Mouse (Mus musculus) hindbrain, embryonic 12.5 days (tissue): ENCODE results near the gene Usp36. TPM values are rescaled to one million over a fixed set of nuclear protein-coding genes. Genes with fewer than 3 reads are reported as not detected.

Experiments
- ATAC-seq: fragments of 200-750 bp; cut with Nextera tagmentation; 2 replicates; pipeline ENCODE4 v1.8.0; 2017; ENCODE audit warnings: moderate TSS enrichment; ENCODE audit not compliant: low FRiP score
- H3K27ac ChIP-seq: fragments of 300-500 bp; sonication (generic); 2 replicates; pipeline ENCODE4 v1.5.1; 2016; ENCODE audit warnings: mild to moderate bottlenecking
- H3K27me3 ChIP-seq: fragments of 300-500 bp; sonication (generic); 2 replicates; pipeline ENCODE4 v1.6.1; 2016; ENCODE audit warnings: mild to moderate bottlenecking
- H3K36me3 ChIP-seq: fragments of 300-500 bp; sonication (generic); 2 replicates; pipeline ENCODE4 v1.6.1; 2016; ENCODE audit warnings: mild to moderate bottlenecking
- H3K4me1 ChIP-seq: fragments of 300-500 bp; sonication (generic); 2 replicates; pipeline ENCODE4 v1.6.1; 2016
- H3K4me2 ChIP-seq: fragments of 300-500 bp; sonication (generic); replicated peaks from 2 replicates; pipeline ENCODE4 v1.6.1; 2016; ENCODE audit warnings: mild to moderate bottlenecking
- H3K4me3 ChIP-seq: fragments of 300-500 bp; sonication (generic); 2 replicates; pipeline ENCODE4 v1.5.1; 2016; ENCODE audit warnings: mild to moderate bottlenecking
- H3K9ac ChIP-seq: fragments of 300-500 bp; sonication (generic); 2 replicates; pipeline ENCODE4 v1.6.1; 2016; ENCODE audit warnings: mild to moderate bottlenecking, moderate library complexity
- H3K9me3 ChIP-seq: fragments of 300-500 bp; sonication (generic); replicated peaks from 2 replicates; pipeline ENCODE4 v1.6.1; 2016; ENCODE audit warnings: mild to moderate bottlenecking
- WGBS: fragments of 180-500 bp; shearing (Covaris S2); methylation state at CpG from one replicate; pipeline ENCODE4 v1.1.7; 2016; 5-methylcytosine and 5-hydroxymethylcytosine counted together
- polyA plus RNA-seq: library from polyadenylated mRNA; unstranded; fragments of >200 nt; fragmentation: Nextera tagmentation; extraction: Ambion mirVana; gene quantifications from 2 replicates; pipeline ENCODE4 v1.2.1, GENCODE M21; 2016

Usp36 gene
- polyA plus RNA-seq, 1 experiment from 2014 or later, result 19.9 TPM

DNA sequence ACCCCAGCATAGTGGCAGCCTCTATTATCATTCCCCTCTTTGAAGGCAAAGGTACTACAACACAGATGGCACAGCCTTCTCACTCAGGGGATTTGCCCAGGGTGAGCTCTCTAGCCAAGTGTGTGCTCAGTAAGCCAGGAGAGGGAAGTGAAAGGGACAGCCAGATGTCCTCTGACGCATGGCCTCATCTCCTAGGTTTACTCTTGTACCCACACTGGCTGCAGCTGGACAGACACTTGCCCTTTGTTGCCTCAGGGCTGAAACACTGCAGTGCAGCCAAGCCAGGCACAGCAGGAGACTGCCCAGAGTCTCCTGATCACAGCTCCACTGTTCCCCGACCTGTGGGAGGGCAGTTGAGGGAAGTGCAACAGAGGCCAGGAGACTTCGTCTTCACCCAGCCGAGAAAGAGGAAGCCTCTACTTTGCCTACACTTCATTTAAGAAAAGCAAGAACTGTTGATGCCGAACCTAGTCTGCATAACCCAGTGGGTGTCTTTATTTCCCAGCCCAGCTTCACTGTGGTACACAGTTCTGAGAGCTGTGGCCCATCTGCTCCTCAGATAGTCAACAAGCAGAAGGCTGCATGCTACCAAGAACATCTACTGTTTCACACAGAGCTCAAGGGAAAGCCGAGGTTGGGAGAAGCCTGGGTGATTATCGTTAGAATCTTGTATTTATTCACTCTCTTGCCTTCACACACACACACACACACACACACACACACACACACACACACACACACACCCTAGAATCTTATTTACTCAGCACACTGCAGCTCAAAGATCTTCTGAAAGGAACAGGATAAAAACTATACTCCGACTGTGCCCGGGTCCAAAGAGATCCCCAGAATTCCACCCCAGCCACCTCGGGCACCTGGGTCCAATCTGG lies 78.1 kb downstream of the Usp36 start:
- H3K4me1 ChIP-seq, result peaks cover 59% of the 10 kb centered on the region
- 47% methylated on average over 10 of the region's 10 CpGs for WGBS

GRCm38 (mm10) chr11:118210962-118211361 lies 79.1 kb downstream of the Usp36 start:
- no peak overlapping the region for H3K9ac ChIP-seq
- H3K4me2 ChIP-seq, result no peak overlapping the region
- peaks cover 59% of the 10 kb centered on the region for H3K4me1 ChIP-seq
- H3K27me3 ChIP-seq, result no peaks in the 10 kb centered on the region
- H3K36me3 ChIP-seq, result no peaks in the 10 kb centered on the region
- no peak for ATAC-seq
- H3K27ac ChIP-seq, result no peak overlapping the region
- H3K9me3 ChIP-seq, result no peaks in the 10 kb centered on the region
- H3K4me3 ChIP-seq, result no peak overlapping the region
- WGBS, result 86% methylated on average over 5 of the region's 5 CpGs

More for the DNA sequence above, 78.1 kb downstream of the Usp36 start:
- H3K4me2 ChIP-seq, result no peak overlapping the region
- no peaks in the 10 kb centered on the region for H3K36me3 ChIP-seq
- H3K9ac ChIP-seq, result no peak overlapping the region
- H3K4me3 ChIP-seq, result no peak overlapping the region
- H3K27me3 ChIP-seq, result no peaks in the 10 kb centered on the region
- H3K9me3 ChIP-seq, result no peaks in the 10 kb centered on the region
- ATAC-seq, result no peak
- 0 out of 2 replicates have a peak overlapping the region, but pooled peaks have one; percentile 30 for H3K27ac ChIP-seq

- WGBS, result 78% methylated on average over 4 of the region's 4 CpGs
- Histone ChIP-seq H3K4me1 (peaks cover 59% of the 10 kb centered on the region), H3K27ac (no peak overlapping the region), H3K4me2 (no peak overlapping the region), H3K36me3 (no peaks in the 10 kb centered on the region), H3K9ac (0 out of 2 replicates have a peak overlapping the region, but pooled peaks have one; percentile 23), H3K9me3 (no peaks in the 10 kb centered on the region), H3K4me3 (no peak overlapping the region), H3K27me3 (no peaks in the 10 kb centered on the region)
- ATAC-seq, result no peak
These were observed 79.9 kb downstream of the Usp36 start for GRCm38 (mm10) chr11:118210116-118210515.

Other genes starting within 250 kb of the Usp36 start
- gene Dnah17, start 159.6 kb downstream of the Usp36 start, polyA plus RNA-seq, result 0.27 and 0.38 TPM in 2 replicates
- gene Cyth1, start 41.7 kb downstream of the Usp36 start, polyA plus RNA-seq, result 29.0 and 33.5 TPM in 2 replicates
- gene Cep295nl, start 52.3 kb upstream of the Usp36 start, polyA plus RNA-seq, result 0.43 and 0.48 TPM in 2 replicates
- 66.2 and 68.3 TPM in 2 replicates for gene Timp2, start 65.5 kb upstream of the Usp36 start, polyA plus RNA-seq
- gene Lgals3bp, start 111.8 kb upstream of the Usp36 start, polyA plus RNA-seq, result 2.3 and 3.3 TPM in 2 replicates
- 28.4 and 31.3 TPM in 2 replicates for gene Cant1, start 128.8 kb upstream of the Usp36 start, polyA plus RNA-seq
- 3.0 and 4.4 TPM in 2 replicates for gene C1qtnf1, start 138.0 kb upstream of the Usp36 start, polyA plus RNA-seq
- gene Engase, start 186.6 kb upstream of the Usp36 start, polyA plus RNA-seq, result 7.1 and 7.2 TPM in 2 replicates